Mouse (Mus musculus) embryonic facial prominence, embryonic 15.5 days (tissue): ENCODE data around the gene Dock1. TPM values are rescaled to one million over a fixed set of nuclear protein-coding genes. Genes with fewer than 3 reads are reported as not detected.

Experiments
- ATAC-seq: fragments of 200-750 bp; cut with Nextera tagmentation; 2 replicates; pipeline ENCODE4 v1.8.0; 2017; ENCODE audit warnings: low read depth, moderate TSS enrichment; ENCODE audit not compliant: insufficient number of reproducible peaks, low FRiP score, low TSS enrichment
- H3K27ac ChIP-seq: fragments of 300-500 bp; sonication (generic); replicated peaks from 2 replicates; pipeline ENCODE4 v1.5.1; 2015; ENCODE audit warnings: mild to moderate bottlenecking, inconsistent platforms
- H3K27me3 ChIP-seq: fragments of 300-500 bp; sonication (generic); 2 replicates; pipeline ENCODE4 v1.6.1; 2015; ENCODE audit warnings: inconsistent platforms
- H3K36me3 ChIP-seq: fragments of 300-500 bp; sonication (generic); 2 replicates; pipeline ENCODE4 v1.6.1; 2015; ENCODE audit warnings: mild to moderate bottlenecking, inconsistent platforms
- H3K4me1 ChIP-seq: fragments of 300-500 bp; sonication (generic); 2 replicates; pipeline ENCODE4 v1.6.1; 2015; ENCODE audit warnings: inconsistent platforms
- H3K4me2 ChIP-seq: fragments of 300-500 bp; sonication (generic); replicated peaks from 2 replicates; pipeline ENCODE4 v1.6.1; 2015; ENCODE audit warnings: mild to moderate bottlenecking, inconsistent platforms
- H3K4me3 ChIP-seq: fragments of 300-500 bp; sonication (generic); replicated peaks from 2 replicates; pipeline ENCODE4 v1.5.1; 2015; ENCODE audit warnings: mild to moderate bottlenecking, inconsistent platforms
- H3K9ac ChIP-seq: fragments of 300-500 bp; sonication (generic); 2 replicates; pipeline ENCODE4 v1.6.1; 2015; ENCODE audit warnings: inconsistent platforms
- H3K9me3 ChIP-seq: fragments of 300-500 bp; sonication (generic); replicated peaks from 2 replicates; pipeline ENCODE4 v1.6.1; 2016; ENCODE audit warnings: inconsistent platforms
- WGBS: fragments of 180-500 bp; shearing (Covaris S2); methylation state at CpG from one replicate; pipeline ENCODE4 v1.1.7; 2015; 5-methylcytosine and 5-hydroxymethylcytosine counted together
- polyA plus RNA-seq: library from polyadenylated mRNA; unstranded; fragments of >200 nt; fragmentation: Nextera tagmentation; extraction: Ambion mirVana; gene quantifications from 2 replicates; pipeline ENCODE4 v1.2.1, GENCODE M21; 2015

The Dock1 gene
- polyA plus RNA-seq, 1 experiment from 2014 or later = 33.8 TPM

GRCm38 (mm10) chr7:134787110-134787509 lies 116.7 kb downstream of the Dock1 start:
- no peaks in the 10 kb centered on the region for H3K9me3 ChIP-seq
- no peak overlapping the region for H3K9ac ChIP-seq
- no peaks in the 10 kb centered on the region for H3K4me1 ChIP-seq
- 83% methylated on average over 4 of the region's 4 CpGs for WGBS
- no peak for ATAC-seq
- no peak overlapping the region for H3K27ac ChIP-seq
- no peak overlapping the region for H3K4me2 ChIP-seq
- H3K36me3 ChIP-seq = peaks cover 58% of the 10 kb centered on the region
- no peak overlapping the region for H3K4me3 ChIP-seq
- H3K27me3 ChIP-seq = no peaks in the 10 kb centered on the region

GRCm38 (mm10) chr7:134794889-134795288 lies 124.4 kb downstream of the Dock1 start:
- Histone ChIP-seq H3K4me1 (peaks cover 4% of the 10 kb centered on the region; the same call in 1 of the 2 replicates), H3K36me3 (peaks cover 29% of the 10 kb centered on the region), H3K4me3 (no peak overlapping the region), H3K4me2 (no peak overlapping the region), H3K27ac (no peak overlapping the region), H3K9me3 (no peaks in the 10 kb centered on the region), H3K9ac (no peak overlapping the region), H3K27me3 (no peaks in the 10 kb centered on the region)
- ATAC-seq = no peak
- 81% methylated on average over 3 of the region's 3 CpGs for WGBS

GRCm38 (mm10) chr7:134800079-134800478 lies 129.6 kb downstream of the Dock1 start:
- Histone ChIP-seq H3K4me1 (peaks cover 10% of the 10 kb centered on the region), H3K9me3 (no peaks in the 10 kb centered on the region), H3K36me3 (peaks cover 17% of the 10 kb centered on the region), H3K27ac (no peak overlapping the region), H3K27me3 (no peaks in the 10 kb centered on the region), H3K4me3 (no peak overlapping the region), H3K4me2 (no peak overlapping the region), H3K9ac (no peak overlapping the region)
- WGBS = 37% methylated on average over 4 of the region's 4 CpGs
- ATAC-seq = no peak

- Histone ChIP-seq H3K4me1 (peaks cover 11% of the 10 kb centered on the region), H3K27me3 (no peaks in the 10 kb centered on the region), H3K9me3 (no peaks in the 10 kb centered on the region), H3K36me3 (peaks cover 23% of the 10 kb centered on the region), H3K4me3 (no peak overlapping the region), H3K4me2 (no peak overlapping the region), H3K9ac (no peak overlapping the region), H3K27ac (no peak overlapping the region)
- WGBS = 88% methylated on average over 4 of the region's 4 CpGs
- no peak for ATAC-seq
Observed at GRCm38 (mm10) chr7:134804422-134804821, 134.0 kb downstream of the Dock1 start.

GRCm38 (mm10) chr7:134806799-134807198 lies 136.3 kb downstream of the Dock1 start:
- ATAC-seq = no peak

DNA sequence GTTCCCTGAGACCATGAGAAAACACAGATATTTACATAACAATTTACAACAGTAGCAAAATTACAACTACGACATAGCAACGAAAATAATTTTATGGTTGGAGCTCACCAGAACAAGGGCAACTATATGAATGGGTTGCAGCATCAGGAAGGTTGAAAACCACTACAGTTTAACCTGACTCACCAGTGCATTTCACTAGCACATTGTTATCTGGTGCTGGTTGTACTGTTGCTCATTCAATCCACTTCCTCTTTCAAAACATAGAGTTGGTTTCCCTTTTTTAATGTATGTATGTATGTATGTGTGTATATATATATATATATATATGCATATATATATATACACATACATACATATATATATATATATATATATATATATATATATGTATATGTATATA lies 138.0 kb downstream of the Dock1 start:
- peaks cover 10% of the 10 kb centered on the region; the same call in 1 of the 2 replicates for H3K4me1 ChIP-seq
- ATAC-seq = no peak
- H3K27ac ChIP-seq = no peak overlapping the region
- H3K9ac ChIP-seq = no peak overlapping the region
- no peak overlapping the region for H3K4me2 ChIP-seq
- no peaks in the 10 kb centered on the region for H3K27me3 ChIP-seq
- WGBS = 82% methylated on average over 2 of the region's 2 CpGs
- no peak overlapping the region for H3K4me3 ChIP-seq
- H3K36me3 ChIP-seq = peaks cover 14% of the 10 kb centered on the region
- no peaks in the 10 kb centered on the region for H3K9me3 ChIP-seq

More at GRCm38 (mm10) chr7:134806799-134807198, 136.3 kb downstream of the Dock1 start:
- Histone ChIP-seq H3K27me3 (no peaks in the 10 kb centered on the region), H3K36me3 (peaks cover 23% of the 10 kb centered on the region), H3K9me3 (no peaks in the 10 kb centered on the region), H3K4me3 (no peak overlapping the region), H3K4me2 (no peak overlapping the region), H3K27ac (no peak overlapping the region), H3K9ac (no peak overlapping the region), H3K4me1 (peaks cover 10% of the 10 kb centered on the region; the same call in 1 of the 2 replicates)
- 74% methylated on average over 6 of the region's 6 CpGs for WGBS

DNA sequence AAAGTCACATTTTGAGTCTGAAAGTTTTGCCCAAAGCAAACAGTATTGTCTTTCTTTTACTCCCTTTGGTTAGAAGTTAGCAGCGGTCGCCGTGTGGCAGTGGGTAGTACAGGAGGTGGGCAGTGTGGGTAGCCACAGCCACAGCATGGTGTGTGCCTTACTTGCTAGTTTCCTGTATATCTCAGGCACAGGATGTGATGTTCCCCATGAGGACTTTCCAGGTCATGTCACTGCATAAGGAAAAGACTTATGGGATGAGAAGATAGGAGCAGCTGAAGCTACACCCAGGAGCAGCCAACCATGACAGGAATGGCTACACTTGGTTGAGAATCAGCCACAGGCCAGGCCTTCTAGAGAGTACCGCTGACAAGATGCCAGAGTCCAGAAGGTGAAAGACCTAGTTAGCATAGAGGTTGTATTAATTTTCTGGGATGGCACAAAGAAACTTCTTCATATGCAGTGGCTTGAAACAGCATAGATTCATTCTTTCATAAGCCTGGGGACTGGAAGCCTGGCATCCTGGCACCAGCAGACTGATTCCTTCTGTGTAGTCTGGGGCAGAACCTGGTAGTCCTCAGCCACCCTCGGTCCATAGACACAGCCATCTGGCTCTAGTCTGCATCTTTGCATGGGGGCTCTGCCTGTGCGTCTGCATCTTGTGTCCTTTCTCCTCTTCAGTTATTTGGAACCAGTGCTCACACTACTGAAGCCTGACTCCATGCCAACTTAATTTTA lies 139.0 kb downstream of the Dock1 start:
- 76% methylated on average over 6 of the region's 6 CpGs for WGBS
- H3K4me2 ChIP-seq = no peak overlapping the region
- H3K9me3 ChIP-seq = no peaks in the 10 kb centered on the region
- H3K4me1 ChIP-seq = peaks cover 10% of the 10 kb centered on the region; the same call in 1 of the 2 replicates
- H3K4me3 ChIP-seq = no peak overlapping the region
- peaks cover 24% of the 10 kb centered on the region for H3K36me3 ChIP-seq
- no peaks in the 10 kb centered on the region for H3K27me3 ChIP-seq
- no peak overlapping the region for H3K9ac ChIP-seq
- no peak overlapping the region for H3K27ac ChIP-seq
- no peak for ATAC-seq

GRCm38 (mm10) chr7:134818471-134818870 lies 148.0 kb downstream of the Dock1 start:
- H3K9me3 ChIP-seq = no peaks in the 10 kb centered on the region
- H3K27ac ChIP-seq = no peak overlapping the region
- ATAC-seq = no peak
- no peak overlapping the region for H3K4me2 ChIP-seq
- H3K4me1 ChIP-seq = 0 out of 2 replicates have a peak, but pooled peaks cover 2% of the 10 kb centered on the region
- H3K27me3 ChIP-seq = no peaks in the 10 kb centered on the region
- H3K9ac ChIP-seq = no peak overlapping the region
- H3K36me3 ChIP-seq = peaks cover 24% of the 10 kb centered on the region; the same call in 1 of the 2 replicates
- WGBS = 92% methylated on average over 5 of the region's 5 CpGs
- no peak overlapping the region for H3K4me3 ChIP-seq

GRCm38 (mm10) chr7:134821264-134821663 lies 150.8 kb downstream of the Dock1 start:
- Histone ChIP-seq H3K4me3 (no peak overlapping the region), H3K27ac (no peak overlapping the region), H3K9me3 (no peaks in the 10 kb centered on the region), H3K27me3 (no peaks in the 10 kb centered on the region), H3K4me1 (0 out of 2 replicates have a peak, but pooled peaks cover 2% of the 10 kb centered on the region), H3K9ac (no peak overlapping the region), H3K36me3 (0 out of 2 replicates have a peak, but pooled peaks cover 12% of the 10 kb centered on the region), H3K4me2 (no peak overlapping the region)
- WGBS = 15% methylated on average over 1 of the region's 1 CpGs
- ATAC-seq = no peak

DNA sequence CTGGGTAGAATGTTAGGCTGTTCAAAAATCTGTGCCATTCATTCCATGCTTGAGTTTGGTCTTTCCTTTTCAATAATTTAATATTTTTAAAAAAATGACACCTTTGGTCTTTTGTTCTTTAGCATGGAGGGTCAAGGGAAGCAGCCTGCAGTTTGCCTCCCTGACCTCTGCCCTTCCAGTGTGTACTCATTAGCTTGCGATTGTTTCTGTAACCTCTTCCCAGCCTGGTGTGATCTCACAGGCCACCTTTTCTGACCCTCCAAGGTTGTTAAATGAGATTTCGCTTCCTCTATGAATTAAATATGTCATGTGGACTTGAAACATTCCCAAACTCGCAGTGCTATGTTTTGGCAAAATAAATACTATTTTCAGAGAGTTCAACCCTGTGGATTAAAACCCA lies 151.6 kb downstream of the Dock1 start:
- H3K27ac ChIP-seq = no peak overlapping the region
- H3K4me3 ChIP-seq = no peak overlapping the region
- no peaks in the 10 kb centered on the region for H3K27me3 ChIP-seq
- H3K4me2 ChIP-seq = no peak overlapping the region
- no peak overlapping the region for H3K9ac ChIP-seq
- 0 out of 2 replicates have a peak, but pooled peaks cover 2% of the 10 kb centered on the region for H3K4me1 ChIP-seq
- no peaks in the 10 kb centered on the region for H3K9me3 ChIP-seq
- 73% methylated on average over 3 of the region's 3 CpGs for WGBS
- ATAC-seq = no peak
- H3K36me3 ChIP-seq = 0 out of 2 replicates have a peak, but pooled peaks cover 11% of the 10 kb centered on the region

DNA sequence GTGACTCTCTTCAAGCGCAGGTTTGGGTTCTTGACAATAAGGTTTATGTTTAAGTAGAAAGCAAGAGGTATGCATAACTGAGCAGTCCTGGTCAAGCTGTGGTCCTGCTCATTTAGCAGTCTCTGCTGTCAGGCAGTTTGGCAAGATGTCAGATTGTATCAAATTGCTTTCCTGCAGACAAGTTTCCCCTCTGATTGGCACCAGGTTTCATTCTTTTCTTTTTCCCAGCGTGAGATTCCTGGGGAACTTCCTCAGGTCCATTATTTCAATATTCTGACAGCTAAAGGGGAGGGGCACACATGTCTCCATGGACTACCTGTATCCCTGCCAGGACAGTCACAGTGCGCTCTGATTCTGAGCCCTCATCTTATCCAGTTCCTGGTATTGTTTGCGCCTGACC lies 153.4 kb downstream of the Dock1 start:
- no peak for ATAC-seq
- Histone ChIP-seq H3K9ac (no peak overlapping the region), H3K27ac (no peak overlapping the region), H3K9me3 (no peaks in the 10 kb centered on the region), H3K4me3 (no peak overlapping the region), H3K27me3 (no peaks in the 10 kb centered on the region), H3K4me2 (no peak overlapping the region), H3K4me1 (0 out of 2 replicates have a peak, but pooled peaks cover 2% of the 10 kb centered on the region), H3K36me3 (no peaks in the 10 kb centered on the region)
- 62% methylated on average over 4 of the region's 4 CpGs for WGBS

DNA sequence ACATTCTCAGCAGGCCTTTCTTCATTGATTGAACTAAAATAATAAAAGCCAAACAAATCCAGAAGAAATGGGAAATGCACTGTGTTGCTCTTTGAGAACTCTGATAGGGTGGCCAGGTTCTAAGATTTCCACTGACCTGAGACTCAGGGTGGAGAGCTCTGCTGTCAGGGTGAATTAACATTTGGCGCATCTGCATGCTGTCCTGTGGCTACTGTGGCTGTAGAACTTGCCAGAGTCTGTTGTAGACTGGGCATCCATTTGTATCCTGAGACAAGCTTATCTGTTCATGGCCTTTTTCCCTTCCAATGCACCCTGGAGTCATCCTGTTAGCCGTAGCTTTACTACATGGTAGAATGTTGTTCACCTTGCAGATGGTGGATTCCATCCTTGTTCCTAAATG lies 169.6 kb downstream of the Dock1 start:
- no peak overlapping the region for H3K4me2 ChIP-seq
- no peaks in the 10 kb centered on the region for H3K9me3 ChIP-seq
- H3K27ac ChIP-seq = no peak overlapping the region
- no peak overlapping the region for H3K9ac ChIP-seq
- 95% methylated on average over 2 of the region's 2 CpGs for WGBS
- no peak overlapping the region for H3K4me3 ChIP-seq
- no peaks in the 10 kb centered on the region for H3K4me1 ChIP-seq
- no peaks in the 10 kb centered on the region for H3K36me3 ChIP-seq
- ATAC-seq = no peak
- no peaks in the 10 kb centered on the region for H3K27me3 ChIP-seq
